Comparison of ENCODE assay signal across 29 mouse cellular contexts in the genomic region with DNA sequence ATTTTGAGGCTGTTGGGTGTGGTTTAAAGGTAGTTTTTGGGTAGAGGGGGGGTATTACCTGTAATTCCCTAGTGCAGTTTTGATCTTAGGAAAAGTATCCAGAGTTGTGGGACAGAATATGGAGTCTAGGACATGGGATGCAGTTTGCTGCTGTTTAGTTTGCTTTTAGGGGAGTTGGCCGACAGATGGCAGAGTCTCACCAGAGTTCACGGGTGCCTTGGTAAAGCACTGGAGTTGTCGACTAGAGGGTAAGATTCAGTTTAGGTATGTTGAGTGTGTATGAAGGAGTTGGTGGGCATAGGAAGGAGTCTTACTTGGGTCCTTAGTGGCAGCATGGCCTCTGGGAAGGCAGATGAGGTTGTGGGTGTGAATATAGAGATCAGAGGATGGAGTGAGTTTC.
DNase-seq lines count a peak whose midpoint lies in the region; ATAC-seq and TF ChIP-seq lines count a peak whose summit lies in the region.
"Had no signal": no experiment of that assay in that cellular context is flagged by ENCODE, and none has a peak within 500 bp of the region (broad histone marks: within the 10 kb centered on the region; RNA-seq: fewer than 3 reads in every experiment).

No protein-coding gene starts in this region.

- H3K4me1 ChIP-seq in kidney, adult 2 months (ENCODE audit: control insufficient read depth, insufficient read depth, low read length), result no peaks in the 10 kb centered on the region
- H3K4me1 ChIP-seq in ES-Bruce4 (ENCODE audit: control insufficient read depth, insufficient read depth, low read length), result no peaks in the 10 kb centered on the region
- H3K4me1 ChIP-seq in hindbrain, embryonic 16.5 days (ENCODE audit: control insufficient read depth, insufficient read depth, low read depth, low read length), result no peaks in the 10 kb centered on the region
- H3K4me1 ChIP-seq: embryonic facial prominence, embryonic 10.5 days; embryonic facial prominence, embryonic 15.5 days; forebrain, embryonic 12.5 days; kidney, embryonic 15.5 days; limb, embryonic 12.5 days; liver, embryonic 15.5 days had no signal

- peak; percentile 1 for DNase-seq in kidney, adult 2 months
- no peak for DNase-seq in kidney, adult 18-20 months
- peak; percentile 32 for DNase-seq in 416B (ENCODE audit: low read depth)
- DNase-seq in brain, adult 2 months (ENCODE audit: low read depth, low spot score), result peak; percentile 13
- no peak for DNase-seq in right cerebral cortex, postnatal 14 days
- DNase-seq: adrenal gland, adult 8-10 months; cerebellum, adult 11-12 months; cerebellum, adult 9-11 months; forebrain, postnatal 0 days; gastrocnemius, postnatal 10 days; heart, postnatal 14 days; layer of hippocampus, postnatal 36 days; lung, embryonic 14.5 days; right cerebral cortex, postnatal 4 days; thymus, adult 2 months; thymus, postnatal 4 days had no signal

- ATAC-seq in hindbrain, embryonic 16.5 days, result no peak
- ATAC-seq in CD4-positive, CD25-positive, alpha-beta regulatory T cell, adult 4 months, result no peak
- ATAC-seq: forebrain, postnatal 0 days; intestine, embryonic 16.5 days; midbrain, embryonic 16.5 days had no signal

- no peak overlapping the region for H3K4me3 ChIP-seq in kidney, adult 2 months (ENCODE audit: insufficient read depth, low read depth, low read length)
- no peak overlapping the region for H3K4me3 ChIP-seq in ES-Bruce4 (ENCODE audit: low read depth, low read length)
- no peak overlapping the region for H3K4me3 ChIP-seq in hindbrain, embryonic 16.5 days (ENCODE audit: low read length)
- H3K4me3 ChIP-seq: embryonic facial prominence, embryonic 10.5 days; embryonic facial prominence, embryonic 15.5 days; forebrain, embryonic 12.5 days; kidney, embryonic 15.5 days; limb, embryonic 12.5 days; liver, embryonic 15.5 days had no signal

- H3K9ac ChIP-seq in ES-Bruce4 (ENCODE audit: low read depth, poor library complexity, severe bottlenecking), result no peak overlapping the region
- H3K9ac ChIP-seq in hindbrain, embryonic 16.5 days (ENCODE audit: low read depth, low read length), result no peak overlapping the region
- H3K9ac ChIP-seq: embryonic facial prominence, embryonic 15.5 days; forebrain, embryonic 12.5 days; forebrain, postnatal 0 days; kidney, embryonic 15.5 days; limb, embryonic 12.5 days; liver, embryonic 15.5 days; lung, embryonic 14.5 days had no signal

- H3K36me3 ChIP-seq in kidney, adult 2 months (ENCODE audit: control insufficient read depth, insufficient read depth, low read length), result no peaks in the 10 kb centered on the region
- H3K36me3 ChIP-seq in ES-Bruce4 (ENCODE audit: control insufficient read depth, insufficient read depth, low read length, poor library complexity, severe bottlenecking), result no peaks in the 10 kb centered on the region
- H3K36me3 ChIP-seq in hindbrain, embryonic 16.5 days (ENCODE audit: control insufficient read depth, insufficient read depth, low read length), result no peaks in the 10 kb centered on the region
- H3K36me3 ChIP-seq: embryonic facial prominence, embryonic 10.5 days; embryonic facial prominence, embryonic 15.5 days; forebrain, embryonic 12.5 days; G1E; kidney, embryonic 15.5 days; limb, embryonic 12.5 days; liver, embryonic 15.5 days had no signal

- no peaks in the 10 kb centered on the region for H3K27me3 ChIP-seq in kidney, adult 2 months (replicated peaks; ENCODE audit: control insufficient read depth, insufficient read depth, low read length)
- H3K27me3 ChIP-seq in ES-Bruce4 (ENCODE audit: control insufficient read depth, insufficient read depth, low read length, poor library complexity, severe bottlenecking), result no peaks in the 10 kb centered on the region
- H3K27me3 ChIP-seq in hindbrain, embryonic 16.5 days (replicated peaks; ENCODE audit: control insufficient read depth, insufficient read depth, low read length), result no peaks in the 10 kb centered on the region
- H3K27me3 ChIP-seq: embryonic facial prominence, embryonic 15.5 days; forebrain, embryonic 12.5 days; kidney, embryonic 15.5 days; limb, embryonic 12.5 days; liver, embryonic 15.5 days had no signal

- H3K9me3 ChIP-seq in ES-Bruce4 (replicated peaks; ENCODE audit: control insufficient read depth, insufficient read depth, low read length, poor library complexity, severe bottlenecking), result no peaks in the 10 kb centered on the region
- H3K9me3 ChIP-seq in hindbrain, embryonic 16.5 days (ENCODE audit: control insufficient read depth, low read length), result no peaks in the 10 kb centered on the region
- H3K9me3 ChIP-seq: embryonic facial prominence, embryonic 10.5 days; embryonic facial prominence, embryonic 15.5 days; forebrain, embryonic 12.5 days; G1E; kidney, embryonic 15.5 days; limb, embryonic 12.5 days; liver, embryonic 15.5 days had no signal

- WGBS in kidney, adult 2 months, result 57% methylated on average over 3 of the region's 3 CpGs
- whole genome bisulfite sequencing in hindbrain, embryonic 16.5 days, result 64% methylated on average over 3 of the region's 3 CpGs

- no peak for TF ChIP-seq POLR2A in kidney, adult 2 months (IDR thresholded peaks at IDR 0.05; ENCODE audit: low read depth, low read length)
- TF ChIP-seq POLR2A in ES-Bruce4 (IDR thresholded peaks at IDR 0.05; ENCODE audit: insufficient read depth, low read length), result no peak

- no peak for TF ChIP-seq EP300 in ES-Bruce4 (IDR thresholded peaks at IDR 0.05; ENCODE audit: insufficient read depth, low read depth, low read length)

- no peak for TF ChIP-seq CTCF in kidney, adult 2 months (conservative IDR thresholded peaks at IDR 0.05; ENCODE audit: insufficient read depth, insufficient read length, low read depth, low read length)
- TF ChIP-seq CTCF in ES-Bruce4 (IDR thresholded peaks at IDR 0.05; ENCODE audit: low read depth, low read length), result peak; percentile 35

- H3K4me2 ChIP-seq in hindbrain, embryonic 16.5 days (ENCODE audit: low read length), result no peak overlapping the region
- H3K4me2 ChIP-seq: embryonic facial prominence, embryonic 15.5 days; forebrain, embryonic 12.5 days; kidney, embryonic 15.5 days; limb, embryonic 12.5 days; liver, embryonic 15.5 days; lung, embryonic 14.5 days; midbrain, embryonic 11.5 days had no signal

- H3K27ac ChIP-seq in kidney, adult 2 months (ENCODE audit: insufficient read depth, low read depth, low read length), result no peak overlapping the region
- no peak overlapping the region for H3K27ac ChIP-seq in ES-Bruce4 (ENCODE audit: insufficient read depth, low read length)
- H3K27ac ChIP-seq in hindbrain, embryonic 16.5 days (ENCODE audit: low read depth, low read length), result no peak overlapping the region
- H3K27ac ChIP-seq: embryonic facial prominence, embryonic 10.5 days; embryonic facial prominence, embryonic 15.5 days; forebrain, embryonic 12.5 days; kidney, embryonic 15.5 days; limb, embryonic 12.5 days; liver, embryonic 15.5 days had no signal

Comparison
In these comparisons a context has a peak if more than half of its experiments do, and no peak if none do; other contexts are left out.
1. DNase-seq: peak in kidney, adult 2 months (single experiment), 416B (single experiment) and brain, adult 2 months (single experiment); none in kidney, adult 18-20 months (single experiment) and right cerebral cortex, postnatal 14 days (single experiment).